Mouse (Mus musculus) lung, adult 2 months (tissue): Measurements from ENCODE around the gene Med7. TPM values are rescaled to one million over a fixed set of nuclear protein-coding genes. Genes with fewer than 3 reads are reported as not detected.
A peak's percentile ranks its signal among the peaks of the same experiment; 100 is the strongest.
"Not testable (repeated sequence)": the region's sequence is repeated elsewhere in the genome, so short reads cannot be mapped to it uniquely, and the experiment has no call there.

Source experiments
- DNase-seq: peaks from one replicate; pipeline ENCODE4 v3.0.0; 2022
- H3K4me1 ChIP-seq: fragments of 200-500 bp; 2 replicates; pipeline ENCODE4 v1.6.1; 2011; ENCODE audit warnings: low read length; ENCODE audit not compliant: control insufficient read depth, insufficient read depth
- H3K4me3 ChIP-seq: fragments of 200-500 bp; replicated peaks from 2 replicates; pipeline ENCODE3; 2011; ENCODE audit warnings: low read depth, mild to moderate bottlenecking, control low read depth, low read length; ENCODE audit errors: extremely low read depth
- CTCF ChIP-seq: fragments of 200-500 bp; IDR thresholded peaks from 2 replicates; pipeline ENCODE4 v1.5.1; 2011; ENCODE audit warnings: mild to moderate bottlenecking, low read length, control low read depth; ENCODE audit not compliant: insufficient read depth
- POLR2A ChIP-seq: fragments of 200-500 bp; IDR thresholded peaks from 2 replicates; pipeline ENCODE4 v1.6.1; 2011; ENCODE audit warnings: low read depth, mild to moderate bottlenecking, control low read depth, low read length, borderline replicate concordance; ENCODE audit errors: extremely low read depth
- WGBS: fragments of 180-500 bp; shearing (Covaris S2); methylation state at CpG from one replicate; pipeline ENCODE4 v1.1.7; 2018; 5-methylcytosine and 5-hydroxymethylcytosine counted together
- polyA plus RNA-seq: library from polyadenylated mRNA; depleted of rRNA; stranded (reverse); fragments of >200 nt; gene quantifications from 2 replicates; pipeline ENCODE4 v1.2.3, GENCODE M21; 2012

Gene Med7
- polyA plus RNA-seq, 1 experiment, result 14.5 TPM

- no peak overlapping the region for H3K4me3 ChIP-seq
- H3K4me1 ChIP-seq, result no peaks in the 10 kb centered on the region
- no peak for TF ChIP-seq POLR2A
- no peak for TF ChIP-seq CTCF
- 59% methylated on average over 8 of the region's 8 CpGs for WGBS
- no peak for DNase-seq
Measured at GRCm38 (mm10) chr11:46421086-46421888, 15.4 kb upstream of the Med7 start.

- 51% methylated on average over 4 of the region's 4 CpGs for WGBS
- not testable (repeated sequence) for H3K4me3 ChIP-seq, H3K4me1 ChIP-seq, DNase-seq
Measured at GRCm38 (mm10) chr11:46428131-46428530, 8.6 kb upstream of the Med7 start.

- Histone ChIP-seq H3K4me1 (no peaks in the 10 kb centered on the region), H3K4me3 (no peak overlapping the region)
- 89% methylated on average over 2 of the region's 2 CpGs for WGBS
- no peak for DNase-seq
- TF ChIP-seq POLR2A (no peak), CTCF (no peak)
Measured at GRCm38 (mm10) chr11:46430123-46430522, 6.6 kb upstream of the Med7 start.

- peak; percentile 43 for DNase-seq
- TF ChIP-seq CTCF (peak; percentile 71), POLR2A (no peak)
- WGBS, result 27% methylated on average over 3 of the region's 3 CpGs
- Histone ChIP-seq H3K4me1 (no peaks in the 10 kb centered on the region; the same call in 1 of the 2 replicates), H3K4me3 (no peak overlapping the region)
Measured at GRCm38 (mm10) chr11:46431129-46431528, 5.6 kb upstream of the Med7 start.

GRCm38 (mm10) chr11:46435363-46435762, 1.4 kb upstream of the Med7 start:
- no peak for DNase-seq
- H3K4me3 ChIP-seq, result no peak overlapping the region

GRCm38 (mm10) chr11:46437459-46438000, 805 bp downstream of the Med7 start:
- Histone ChIP-seq H3K4me1 (peaks cover 3% of the 10 kb centered on the region), H3K4me3 (peak overlapping the region; percentile 78)
- TF ChIP-seq CTCF (no peak), POLR2A (no peak)
- peak; percentile 31 for DNase-seq
- WGBS, result 1% methylated on average over 23 of the region's 23 CpGs

More at GRCm38 (mm10) chr11:46435363-46435762, 1.4 kb upstream of the Med7 start:
- H3K4me1 ChIP-seq, result peaks cover 3% of the 10 kb centered on the region
- no peak for TF ChIP-seq CTCF
- TF ChIP-seq POLR2A, result no peak

- DNase-seq, result no peak
- TF ChIP-seq POLR2A (no peak), CTCF (no peak)
- peaks cover 5% of the 10 kb centered on the region for H3K4me1 ChIP-seq
- WGBS, result 80% methylated on average over 5 of the region's 5 CpGs
- no peak overlapping the region for H3K4me3 ChIP-seq
Measured at GRCm38 (mm10) chr11:46439005-46439543, 2.3 kb downstream of the Med7 start.

GRCm38 (mm10) chr11:46441774-46442173, 5.0 kb downstream of the Med7 start:
- Histone ChIP-seq H3K4me1 (peaks cover 5% of the 10 kb centered on the region), H3K4me3 (no peak overlapping the region)
- WGBS, result 65% methylated on average over 1 of the region's 1 CpGs
- no peak for DNase-seq
- TF ChIP-seq POLR2A, result no peak
- no peak for TF ChIP-seq CTCF

- Histone ChIP-seq H3K4me3 (no peak overlapping the region), H3K4me1 (peaks cover 2% of the 10 kb centered on the region)
- no peak for DNase-seq
- no peak for TF ChIP-seq POLR2A
- TF ChIP-seq CTCF, result no peak
- WGBS, result 87% methylated on average over 1 of the region's 1 CpGs
Measured at GRCm38 (mm10) chr11:46443152-46443551, 6.4 kb downstream of the Med7 start.

- no peak for DNase-seq
- TF ChIP-seq CTCF, result no peak
- no peak for TF ChIP-seq POLR2A
- Histone ChIP-seq H3K4me3 (no peak overlapping the region), H3K4me1 (peaks cover 2% of the 10 kb centered on the region)
- WGBS, result 82% methylated on average over 5 of the region's 5 CpGs
Measured at GRCm38 (mm10) chr11:46443979-46444378, 7.3 kb downstream of the Med7 start.
